Mouse (Mus musculus) duodenum, adult 2 months (tissue): ENCODE data around the gene Vmn1r176. TPM values are rescaled to one million over a fixed set of nuclear protein-coding genes. Genes with fewer than 3 reads are reported as not detected.

Source experiments
- polyA plus RNA-seq: library from polyadenylated mRNA; depleted of rRNA; stranded (reverse); fragments of >200 nt; gene quantifications from 2 replicates; pipeline ENCODE4 v1.2.3, GENCODE M21; 2012; ENCODE audit warnings: low replicate concordance; rRNA removed

Gene Vmn1r176
- polyA plus RNA-seq, result not detected in 2 replicates

GRCm38 (mm10) chr7:23837272-23837671 lies at the start of gene Vmn1r176:
Vmn1r176 (minus strand) TSS chr7:23837372.

GRCm38 (mm10) chr7:23866349-23866748 lies 29.2 kb upstream of the Vmn1r176 start, which contains the start of gene Vmn1r177:
Vmn1r177 (minus strand) TSS chr7:23866449.

GRCm38 (mm10) chr7:23810543-23810942 lies 26.6 kb downstream of the Vmn1r176 start, which contains the start of gene Vmn1r175:
Vmn1r175 (minus strand) TSS chr7:23810643.

Other genes with a start within 250 kb of the Vmn1r176 start
- not detected in 2 replicates for gene Vmn1r170, start 231.2 kb downstream of the Vmn1r176 start, polyA plus RNA-seq
- not detected in 2 replicates for gene Vmn1r171, start 206.7 kb downstream of the Vmn1r176 start, polyA plus RNA-seq
- gene Vmn1r172, start 179.1 kb downstream of the Vmn1r176 start, polyA plus RNA-seq, result not detected in 2 replicates
- gene Vmn1r173, start 136.7 kb downstream of the Vmn1r176 start, polyA plus RNA-seq, result not detected in 2 replicates
- not detected in 2 replicates for gene Vmn1r174, start 85.1 kb downstream of the Vmn1r176 start, polyA plus RNA-seq
- not detected in 2 replicates for gene Vmn1r175, start 26.7 kb downstream of the Vmn1r176 start, polyA plus RNA-seq
- not detected in 2 replicates for gene Vmn1r177, start 29.1 kb upstream of the Vmn1r176 start, polyA plus RNA-seq
- not detected in 2 replicates for gene Vmn1r178, start 54.6 kb upstream of the Vmn1r176 start, polyA plus RNA-seq
- not detected in 2 replicates for gene Vmn1r179, start 89.6 kb upstream of the Vmn1r176 start, polyA plus RNA-seq
- not detected in 2 replicates for gene Vmn1r180, start 113.3 kb upstream of the Vmn1r176 start, polyA plus RNA-seq
- gene Vmn1r181, start 137.2 kb upstream of the Vmn1r176 start, polyA plus RNA-seq, result not detected in 2 replicates
- gene V1rd19, start 164.3 kb upstream of the Vmn1r176 start, polyA plus RNA-seq, result not detected in 2 replicates
- gene Vmn1r183, start 215.9 kb upstream of the Vmn1r176 start, polyA plus RNA-seq, result not detected in 2 replicates
- gene Zfp180, start 244.6 kb upstream of the Vmn1r176 start, polyA plus RNA-seq, result 2.8 and 4.6 TPM in 2 replicates